Mouse (Mus musculus) forebrain, embryonic 11.5 days (tissue): ENCODE measurements at regions not wholly inside any gene's neighbourhood (a gene's known extent, or its start where the extent isn't known, plus 50 kb on each side); places are given as distances from the start of the nearest gene placed in this dataset.

Experiments
- ATAC-seq: fragments of 200-750 bp; cut with Nextera tagmentation; replicated peaks from 2 replicates; pipeline ENCODE4 v1.8.0; 2017; ENCODE audit warnings: moderate TSS enrichment; ENCODE audit not compliant: low FRiP score
- DNase-seq: peaks from one replicate; pipeline ENCODE4 v3.0.0-alpha.2; 2017; ENCODE audit warnings: low spot score
- H3K27ac ChIP-seq: fragments of 300-500 bp; sonication (generic); 2 replicates; pipeline ENCODE4 v1.5.1; 2014; ENCODE audit warnings: low read depth, low read length
- H3K27me3 ChIP-seq: fragments of 300-500 bp; sonication (generic); 2 replicates; pipeline ENCODE4 v1.6.1; 2014; ENCODE audit warnings: mild to moderate bottlenecking, low read length, mixed read lengths; ENCODE audit not compliant: control insufficient read depth, insufficient read depth
- H3K36me3 ChIP-seq: fragments of 300-500 bp; sonication (generic); 2 replicates; pipeline ENCODE4 v1.6.1; 2014; ENCODE audit warnings: mild to moderate bottlenecking, low read length, moderate library complexity, mixed read lengths; ENCODE audit not compliant: control insufficient read depth, insufficient read depth
- H3K4me1 ChIP-seq: fragments of 300-500 bp; sonication (generic); replicated peaks from 2 replicates; pipeline ENCODE4 v1.6.1; 2014; ENCODE audit warnings: low read length, mixed read lengths; ENCODE audit not compliant: control insufficient read depth, insufficient read depth
- H3K4me2 ChIP-seq: fragments of 300-500 bp; sonication (generic); 2 replicates; pipeline ENCODE4 v1.6.1; 2014; ENCODE audit warnings: low read depth, mild to moderate bottlenecking, low read length, moderate library complexity, mixed read lengths; ENCODE audit not compliant: severe bottlenecking
- H3K4me3 ChIP-seq: fragments of 300-500 bp; sonication (generic); 2 replicates; pipeline ENCODE4 v1.5.1; 2014; ENCODE audit warnings: low read depth, low read length
- H3K9ac ChIP-seq: fragments of 300-500 bp; sonication (generic); 2 replicates; pipeline ENCODE4 v1.6.1; 2014; ENCODE audit warnings: low read length
- H3K9me3 ChIP-seq: fragments of 300-500 bp; sonication (generic); 2 replicates; pipeline ENCODE4 v1.6.1; 2016; ENCODE audit warnings: low read length, mixed read lengths; ENCODE audit not compliant: control insufficient read depth
- WGBS: fragments of 180-500 bp; shearing (Covaris S2); extraction: QIAGEN DNeasy Blood & Tissue Kit; methylation state at CpG from one replicate; pipeline ENCODE4 v1.1.7; 2014; 5-methylcytosine and 5-hydroxymethylcytosine counted together

GRCm38 (mm10) chr12:13144739-13145138, 104.3 kb downstream of the Ddx1 start:
- 93% methylated on average over 1 of the region's 1 CpGs for WGBS

DNA sequence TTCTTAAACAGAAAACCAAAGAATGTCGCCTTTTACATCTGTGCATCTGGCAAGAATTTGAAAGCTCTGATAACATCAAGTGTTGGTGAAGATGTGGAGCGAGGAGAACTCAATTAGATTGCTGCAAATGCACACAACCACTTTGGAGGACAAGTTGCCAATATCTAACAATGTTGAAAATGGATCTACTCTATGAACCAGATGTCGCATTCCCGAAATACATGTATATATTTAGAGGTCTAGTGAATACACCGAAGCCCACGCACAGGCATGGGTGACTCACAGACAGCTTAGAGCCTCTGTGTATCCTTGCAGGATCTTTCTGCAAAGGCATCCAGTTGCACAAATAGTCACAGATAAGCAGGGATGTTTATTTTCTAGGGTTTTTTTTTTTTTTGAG, 108.4 kb downstream of the Ddx1 start:
- H3K4me1 ChIP-seq: no peaks in the 10 kb centered on the region
- no peak overlapping the region for H3K27ac ChIP-seq
- no peak overlapping the region for H3K9ac ChIP-seq
- 94% methylated on average over 6 of the region's 6 CpGs for WGBS
- ATAC-seq: no peak
- DNase-seq: no peak
- no peak overlapping the region for H3K4me3 ChIP-seq
- no peaks in the 10 kb centered on the region for H3K27me3 ChIP-seq
- no peaks in the 10 kb centered on the region for H3K9me3 ChIP-seq
- no peak overlapping the region for H3K4me2 ChIP-seq
- H3K36me3 ChIP-seq: no peaks in the 10 kb centered on the region

More at GRCm38 (mm10) chr12:13144739-13145138, 104.3 kb downstream of the Ddx1 start:
- H3K4me1 ChIP-seq: no peaks in the 10 kb centered on the region
- H3K9me3 ChIP-seq: no peaks in the 10 kb centered on the region
- H3K4me3 ChIP-seq: no peak overlapping the region
- no peak overlapping the region for H3K9ac ChIP-seq
- ATAC-seq (no peak), DNase-seq (no peak)
- H3K36me3 ChIP-seq: no peaks in the 10 kb centered on the region
- no peaks in the 10 kb centered on the region for H3K27me3 ChIP-seq
- no peak overlapping the region for H3K27ac ChIP-seq
- no peak overlapping the region for H3K4me2 ChIP-seq

GRCm38 (mm10) chr12:13139189-13139588, 109.8 kb downstream of the Ddx1 start:
- no peaks in the 10 kb centered on the region for H3K4me1 ChIP-seq
- H3K27ac ChIP-seq: no peak overlapping the region
- DNase-seq: no peak
- no peaks in the 10 kb centered on the region for H3K36me3 ChIP-seq
- H3K4me2 ChIP-seq: no peak overlapping the region
- no peaks in the 10 kb centered on the region for H3K27me3 ChIP-seq
- WGBS: 82% methylated on average over 5 of the region's 5 CpGs
- no peak for ATAC-seq
- H3K9ac ChIP-seq: no peak overlapping the region
- H3K4me3 ChIP-seq: no peak overlapping the region
- H3K9me3 ChIP-seq: no peaks in the 10 kb centered on the region

DNA sequence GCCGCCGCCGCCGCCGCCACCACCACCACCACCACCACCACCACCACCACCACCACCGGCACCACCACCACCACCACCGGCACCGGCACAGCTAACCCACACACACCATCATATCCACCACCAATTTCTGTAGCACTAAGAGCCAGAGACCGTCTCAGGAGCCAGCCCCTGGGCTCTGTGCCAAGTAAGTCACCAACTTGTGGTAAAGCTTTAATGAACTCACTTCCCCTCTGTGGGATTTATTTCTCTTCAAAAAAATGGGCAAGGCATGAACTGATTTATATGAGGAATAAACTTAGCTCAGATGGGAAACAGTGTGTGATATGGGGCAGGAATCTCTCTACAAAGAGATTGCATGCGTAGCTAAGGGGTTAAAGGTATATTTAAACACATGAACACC, 114.8 kb downstream of the Ddx1 start:
- Histone ChIP-seq H3K9me3 (no peaks in the 10 kb centered on the region), H3K9ac (no peak overlapping the region), H3K27ac (no peak overlapping the region), H3K27me3 (no peaks in the 10 kb centered on the region), H3K4me1 (no peaks in the 10 kb centered on the region), H3K36me3 (no peaks in the 10 kb centered on the region), H3K4me2 (no peak overlapping the region), H3K4me3 (no peak overlapping the region)
- no peak for DNase-seq
- no peak for ATAC-seq
- WGBS: 94% methylated on average over 4 of the region's 10 CpGs

DNA sequence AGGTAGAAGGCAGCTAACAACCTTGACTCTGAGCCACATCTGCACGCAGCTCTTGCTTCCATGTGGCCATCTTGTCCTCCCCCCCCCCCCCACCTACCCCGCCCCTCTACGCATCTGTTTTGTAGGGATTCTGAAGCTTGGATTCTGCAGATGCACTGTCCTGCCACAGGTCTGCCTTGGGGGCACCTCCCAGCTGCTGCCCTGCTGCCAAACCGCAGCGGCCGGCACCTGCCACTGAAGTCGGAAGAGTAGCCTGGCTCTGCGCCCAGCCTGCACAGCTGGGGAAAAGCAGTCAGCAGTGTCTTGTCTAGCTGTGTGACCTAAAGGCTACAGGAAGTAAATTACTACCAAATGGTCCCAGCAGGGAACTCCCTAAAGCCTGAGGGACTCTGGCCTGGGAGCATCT, 119.3 kb downstream of the Ddx1 start:
- Histone ChIP-seq H3K27ac (no peak overlapping the region), H3K4me1 (no peaks in the 10 kb centered on the region), H3K4me3 (no peak overlapping the region), H3K36me3 (no peaks in the 10 kb centered on the region), H3K4me2 (no peak overlapping the region), H3K9me3 (no peaks in the 10 kb centered on the region), H3K27me3 (no peaks in the 10 kb centered on the region), H3K9ac (no peak overlapping the region)
- DNase-seq (no peak), ATAC-seq (no peak)
- WGBS: 66% methylated on average over 8 of the region's 8 CpGs

GRCm38 (mm10) chr12:13127407-13127806, 121.6 kb downstream of the Ddx1 start:
- H3K4me3 ChIP-seq: no peak overlapping the region
- H3K4me2 ChIP-seq: no peak overlapping the region
- ATAC-seq: no peak
- 80% methylated on average over 11 of the region's 11 CpGs for WGBS
- H3K9ac ChIP-seq: no peak overlapping the region
- no peaks in the 10 kb centered on the region for H3K27me3 ChIP-seq
- H3K4me1 ChIP-seq: no peaks in the 10 kb centered on the region
- no peak overlapping the region for H3K27ac ChIP-seq
- H3K9me3 ChIP-seq: no peaks in the 10 kb centered on the region
- no peak for DNase-seq
- no peaks in the 10 kb centered on the region for H3K36me3 ChIP-seq

DNA sequence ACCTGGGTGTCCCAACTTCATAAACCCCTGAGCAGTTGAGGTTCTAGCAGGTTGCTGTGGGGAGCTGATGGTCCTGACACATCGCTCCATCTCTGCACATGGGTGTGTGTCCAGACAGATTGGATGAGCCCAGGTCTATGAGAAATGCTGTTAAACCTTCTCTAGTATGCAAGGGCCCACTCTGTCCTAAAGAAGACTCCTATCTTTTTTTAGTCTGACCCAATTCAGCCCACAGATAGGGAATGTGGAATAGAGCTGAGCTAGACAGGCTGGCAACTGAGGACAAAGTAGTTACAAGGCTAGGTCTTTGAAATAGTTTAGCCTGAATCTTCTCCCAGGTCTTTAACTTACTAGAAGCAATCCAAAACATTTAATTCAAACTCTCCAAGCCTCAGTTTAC, 124.0 kb downstream of the Ddx1 start:
- no peaks in the 10 kb centered on the region for H3K4me1 ChIP-seq
- H3K9me3 ChIP-seq: no peaks in the 10 kb centered on the region
- WGBS: 100% methylated on average over 1 of the region's 1 CpGs
- H3K4me3 ChIP-seq: no peak overlapping the region
- no peak overlapping the region for H3K4me2 ChIP-seq
- ATAC-seq: no peak
- no peak overlapping the region for H3K9ac ChIP-seq
- no peaks in the 10 kb centered on the region for H3K27me3 ChIP-seq
- DNase-seq: no peak
- no peak overlapping the region for H3K27ac ChIP-seq
- no peaks in the 10 kb centered on the region for H3K36me3 ChIP-seq

- no peak overlapping the region for H3K9ac ChIP-seq
- DNase-seq (no peak), ATAC-seq (no peak)
- H3K27me3 ChIP-seq: no peaks in the 10 kb centered on the region
- H3K9me3 ChIP-seq: no peaks in the 10 kb centered on the region
- H3K36me3 ChIP-seq: no peaks in the 10 kb centered on the region
- 64% methylated on average over 9 of the region's 9 CpGs for WGBS
- H3K4me3 ChIP-seq: no peak overlapping the region
- H3K4me2 ChIP-seq: no peak overlapping the region
- no peak overlapping the region for H3K27ac ChIP-seq
- no peaks in the 10 kb centered on the region for H3K4me1 ChIP-seq
These were observed 126.7 kb downstream of the Ddx1 start for GRCm38 (mm10) chr12:13122282-13122681.

GRCm38 (mm10) chr12:13120581-13120980, 128.4 kb downstream of the Ddx1 start:
- H3K4me1 ChIP-seq: no peaks in the 10 kb centered on the region
- H3K9ac ChIP-seq: no peak overlapping the region
- no peak overlapping the region for H3K27ac ChIP-seq
- no peaks in the 10 kb centered on the region for H3K9me3 ChIP-seq
- ATAC-seq: no peak
- H3K36me3 ChIP-seq: no peaks in the 10 kb centered on the region
- WGBS: 72% methylated on average over 7 of the region's 7 CpGs
- no peak overlapping the region for H3K4me2 ChIP-seq
- no peak for DNase-seq
- no peak overlapping the region for H3K4me3 ChIP-seq
- H3K27me3 ChIP-seq: no peaks in the 10 kb centered on the region
